Comparison of ENCODE assay signal across 24 mouse cellular contexts in the genomic region with DNA sequence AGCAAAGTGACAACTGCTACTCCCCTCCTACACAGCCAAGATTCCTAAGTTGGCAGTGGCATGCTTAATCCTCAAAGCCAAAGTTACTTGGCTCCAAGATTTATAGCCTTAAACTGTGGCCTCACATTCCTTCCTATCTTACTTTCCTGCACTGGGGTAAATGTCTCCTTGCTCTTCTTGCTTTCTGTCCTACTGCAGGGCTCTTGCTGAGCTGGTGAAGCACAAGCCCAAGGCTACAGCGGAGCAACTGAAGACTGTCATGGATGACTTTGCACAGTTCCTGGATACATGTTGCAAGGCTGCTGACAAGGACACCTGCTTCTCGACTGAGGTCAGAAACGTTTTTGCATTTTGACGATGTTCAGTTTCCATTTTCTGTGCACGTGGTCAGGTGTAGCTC. TPM values are rescaled to one million over a fixed set of nuclear protein-coding genes. Genes with fewer than 3 reads are reported as not detected.
DNase-seq lines count a peak whose midpoint lies in the region; ATAC-seq and TF ChIP-seq lines count a peak whose summit lies in the region.
"Had no signal": no experiment of that assay in that cellular context is flagged by ENCODE, and none has a peak within 500 bp of the region (broad histone marks: within the 10 kb centered on the region; RNA-seq: fewer than 3 reads in every experiment).

No protein-coding gene starts in this region.

- ATAC-seq in kidney, embryonic 16.5 days (ENCODE audit: low FRiP score, low TSS enrichment): peak; percentile 57; the same call in 1 of the 2 replicates
- ATAC-seq in liver, embryonic 14.5 days (ENCODE audit: insufficient read depth): peak; percentile 11; the same call in 1 of the 2 replicates
- ATAC-seq in liver, postnatal 0 days: peak; percentile 16
- ATAC-seq: forebrain, embryonic 16.5 days; hindbrain, postnatal 0 days had no signal

- TF ChIP-seq CTCF in liver, embryonic 14.5 days (IDR thresholded peaks at IDR 0.05; ENCODE audit: low read depth): no peak
- TF ChIP-seq CTCF in liver, postnatal 0 days (IDR thresholded peaks at IDR 0.05; ENCODE audit: low read depth): no peak

- H3K4me2 ChIP-seq in kidney, embryonic 16.5 days (replicated peaks; ENCODE audit: low read depth, low read length): no peak overlapping the region
- H3K4me2 ChIP-seq in liver, embryonic 14.5 days (ENCODE audit: low read depth): no peak overlapping the region
- H3K4me2 ChIP-seq in liver, postnatal 0 days (ENCODE audit: low read depth, low read length): no peak overlapping the region
- H3K4me2 ChIP-seq: embryonic facial prominence, embryonic 13.5 days; forebrain, embryonic 12.5 days; heart, embryonic 11.5 days; heart, embryonic 15.5 days; hindbrain, embryonic 13.5 days had no signal

- H3K9me3 ChIP-seq in kidney, embryonic 16.5 days (ENCODE audit: low read length): no peaks in the 10 kb centered on the region
- H3K9me3 ChIP-seq in liver, embryonic 14.5 days (ENCODE audit: control insufficient read depth, low read length): no peaks in the 10 kb centered on the region
- H3K9me3 ChIP-seq in liver, postnatal 0 days (ENCODE audit: low read length): no peaks in the 10 kb centered on the region
- H3K9me3 ChIP-seq: embryonic facial prominence, embryonic 13.5 days; forebrain, embryonic 12.5 days; G1E; heart, embryonic 15.5 days; hindbrain, embryonic 13.5 days had no signal

- H3K4me1 ChIP-seq in kidney, embryonic 16.5 days (ENCODE audit: insufficient read depth, low read length): no peaks in the 10 kb centered on the region
- H3K4me1 ChIP-seq in liver, embryonic 14.5 days (replicated peaks; ENCODE audit: control insufficient read depth in 2 of 2, insufficient read depth in 2 of 2, low read length in 1 of 2): no peaks in the 10 kb centered on the region
- no peaks in the 10 kb centered on the region for H3K4me1 ChIP-seq in liver, postnatal 0 days (ENCODE audit: insufficient read depth)
- H3K4me1 ChIP-seq: embryonic facial prominence, embryonic 13.5 days; forebrain, embryonic 12.5 days; heart, embryonic 15.5 days; hindbrain, embryonic 13.5 days had no signal

- no peak for TF ChIP-seq EP300 in liver, embryonic 14.5 days (IDR thresholded peaks at IDR 0.05; ENCODE audit: low read depth)
- TF ChIP-seq EP300 in liver, postnatal 0 days (IDR thresholded peaks at IDR 0.05; ENCODE audit: low read depth): no peak

- 0 out of 2 replicates have a peak, but pooled peaks cover 2% of the 10 kb centered on the region for H3K27me3 ChIP-seq in kidney, embryonic 16.5 days (ENCODE audit: insufficient read depth, low read length)
- no peaks in the 10 kb centered on the region for H3K27me3 ChIP-seq in liver, embryonic 14.5 days (ENCODE audit: control insufficient read depth, insufficient read depth, low read length)
- H3K27me3 ChIP-seq in liver, postnatal 0 days (ENCODE audit: insufficient read depth, low read length): no peaks in the 10 kb centered on the region
- H3K27me3 ChIP-seq: embryonic facial prominence, embryonic 13.5 days; forebrain, embryonic 12.5 days; heart, embryonic 15.5 days; hindbrain, embryonic 13.5 days had no signal

- H3K27ac ChIP-seq in kidney, embryonic 16.5 days (ENCODE audit: low read length): no peak overlapping the region
- H3K27ac ChIP-seq in liver, embryonic 14.5 days: no peak overlapping the region
- H3K27ac ChIP-seq in liver, postnatal 0 days (ENCODE audit: low read depth): peak overlapping the region; percentile 55; the same call in 1 of the 2 replicates
- H3K27ac ChIP-seq: embryonic facial prominence, embryonic 13.5 days; forebrain, embryonic 12.5 days; heart, adult 2 months; heart, embryonic 15.5 days; hindbrain, embryonic 13.5 days; hindbrain, postnatal 0 days had no signal

- no peak overlapping the region for H3K9ac ChIP-seq in kidney, embryonic 16.5 days (replicated peaks; ENCODE audit: low read length)
- H3K9ac ChIP-seq in liver, embryonic 14.5 days (replicated peaks): no peak overlapping the region
- no peak overlapping the region for H3K9ac ChIP-seq in liver, postnatal 0 days (replicated peaks)
- H3K9ac ChIP-seq: embryonic facial prominence, embryonic 13.5 days; forebrain, embryonic 12.5 days; heart, embryonic 15.5 days; hindbrain, embryonic 13.5 days had no signal

- DNase-seq in kidney, postnatal 36 days: no peak
- no peak for DNase-seq in liver, embryonic 14.5 days (ENCODE audit: low read depth in 3 of 3, low spot score in 3 of 3)
- no peak for DNase-seq in liver
- DNase-seq in adrenal gland, postnatal 10 days: peak; percentile 19
- no peak for DNase-seq in liver, postnatal 0 days
- no peak for DNase-seq in frontal cortex, adult 2 months (ENCODE audit: extremely low spot score in 1 of 2, low spot score in 1 of 2)
- DNase-seq in spleen, postnatal 14 days (ENCODE audit: low spot score in 2 of 2): no peak
- DNase-seq: cerebellum, adult 11-12 months; cerebellum, adult 9-10 months; cerebellum, postnatal 36 days; gastrocnemius, postnatal 14 days; heart, adult 2 months; heart, postnatal 14 days had no signal

- WGBS in kidney, embryonic 16.5 days: 73% methylated on average over 5 of the region's 5 CpGs
- 63% methylated on average over 5 of the region's 5 CpGs for WGBS in liver, embryonic 14.5 days (ENCODE audit: insufficient replicate concordance)
- 56% methylated on average over 5 of the region's 5 CpGs for WGBS in liver, postnatal 0 days (ENCODE audit: insufficient replicate concordance)

- no peak overlapping the region for H3K4me3 ChIP-seq in kidney, embryonic 16.5 days (ENCODE audit: low read length)
- H3K4me3 ChIP-seq in liver, embryonic 14.5 days (ENCODE audit: insufficient read depth in 1 of 2, low read depth in 2 of 2, low read length in 2 of 2): no peak overlapping the region
- H3K4me3 ChIP-seq in liver, postnatal 0 days (ENCODE audit: low read depth, low read length): no peak overlapping the region
- H3K4me3 ChIP-seq: embryonic facial prominence, embryonic 13.5 days; forebrain, embryonic 12.5 days; heart, adult 2 months; heart, embryonic 15.5 days; hindbrain, embryonic 13.5 days had no signal

- H3K36me3 ChIP-seq in kidney, embryonic 16.5 days (ENCODE audit: insufficient read depth, low read length): no peaks in the 10 kb centered on the region
- no peaks in the 10 kb centered on the region for H3K36me3 ChIP-seq in liver, embryonic 14.5 days (replicated peaks; ENCODE audit: control insufficient read depth, insufficient read depth, low read depth)
- 0 out of 2 replicates have a peak, but pooled peaks cover 3% of the 10 kb centered on the region for H3K36me3 ChIP-seq in liver, postnatal 0 days (replicated peaks; ENCODE audit: insufficient read depth, low read length)
- H3K36me3 ChIP-seq: embryonic facial prominence, embryonic 13.5 days; forebrain, embryonic 12.5 days; G1E; heart, embryonic 15.5 days; hindbrain, embryonic 13.5 days had no signal

RNA-seq across cellular contexts. Expression of a gene that starts 13.7 kb away (rescaled TPM):
- 15.6 and 20.6 TPM in 2 replicates for polyA plus RNA-seq in kidney, embryonic 16.5 days (2015; fragmentation: Nextera tagmentation; extraction: Ambion mirVana)
- polyA plus RNA-seq in liver, embryonic 14.5 days (2012; rRNA removed): 9,059 and 10,825 TPM in 2 replicates
- polyA plus RNA-seq in liver, embryonic 14.5 days (2014; fragmentation: Nextera tagmentation; extraction: Ambion mirVana): 3,181 and 3,484 TPM in 2 replicates
- total RNA-seq in adrenal gland, postnatal 10 days (2021): over 10,000 TPM in 1 of 2 experiments, 1,000 to 10,000 TPM in 1; 7,600 to 18,589 TPM
- polyA plus RNA-seq in liver, postnatal 0 days (2015; fragmentation: Nextera tagmentation; extraction: Ambion mirVana): 15,780 and 16,843 TPM in 2 replicates
- 0.08 and 2.3 TPM in 2 replicates for polyA plus RNA-seq in frontal cortex, adult 2 months (2012; rRNA removed)
- total RNA-seq: G1E; heart, adult 2 months; hematopoietic stem cell, adult 5-6 weeks had no signal
- polyA plus RNA-seq: forebrain, embryonic 12.5 days; G1E; hindbrain, postnatal 0 days had no signal

RNA-seq across cellular contexts. Expression of a gene that starts 16.2 kb away (rescaled TPM):
- polyA plus RNA-seq in kidney, embryonic 16.5 days (2015; fragmentation: Nextera tagmentation; extraction: Ambion mirVana): 122 and 139 TPM in 2 replicates
- polyA plus RNA-seq in liver, embryonic 14.5 days (2012; rRNA removed): 4,562 and 11,484 TPM in 2 replicates
- 8,021 and 8,530 TPM in 2 replicates for polyA plus RNA-seq in liver, embryonic 14.5 days (2014; fragmentation: Nextera tagmentation; extraction: Ambion mirVana)
- total RNA-seq in adrenal gland, postnatal 10 days (2021): 100 to 1,000 TPM; 414 to 846 TPM
- 11,303 and 11,922 TPM in 2 replicates for polyA plus RNA-seq in liver, postnatal 0 days (2015; fragmentation: Nextera tagmentation; extraction: Ambion mirVana)
- 3.4 and 10.5 TPM in 2 replicates for polyA plus RNA-seq in frontal cortex, adult 2 months (2012; rRNA removed)
- total RNA-seq: gastrocnemius, adult 18-20 months; gastrocnemius, postnatal 14 days; heart, adult 2 months; heart, postnatal 14 days had no signal
- polyA plus RNA-seq: forebrain, embryonic 12.5 days; G1E; heart, adult 2 months had no signal

RNA-seq across cellular contexts. Expression of a gene that starts 44.4 kb away (rescaled TPM):
- polyA plus RNA-seq in kidney, embryonic 16.5 days (2015; fragmentation: Nextera tagmentation; extraction: Ambion mirVana): 11.6 and 12.8 TPM in 2 replicates
- 8.9 and 11.1 TPM in 2 replicates for polyA plus RNA-seq in liver, embryonic 14.5 days (2012; rRNA removed)
- polyA plus RNA-seq in liver, embryonic 14.5 days (2014; fragmentation: Nextera tagmentation; extraction: Ambion mirVana): 16.8 and 19.0 TPM in 2 replicates
- total RNA-seq in adrenal gland, postnatal 10 days (2021): 100 to 1,000 TPM in 1 of 2 experiments, 10 to 100 TPM in 1; 52.5 to 116 TPM
- 54.6 and 56.0 TPM in 2 replicates for polyA plus RNA-seq in liver, postnatal 0 days (2015; fragmentation: Nextera tagmentation; extraction: Ambion mirVana)
- polyA plus RNA-seq in frontal cortex, adult 2 months (2012; rRNA removed): not detected in 2 replicates
- total RNA-seq: G1E; gastrocnemius, postnatal 14 days; heart, adult 2 months; heart, postnatal 14 days; hindbrain, postnatal 0 days had no signal
- polyA plus RNA-seq: embryonic facial prominence, embryonic 13.5 days; forebrain, embryonic 12.5 days; forebrain, embryonic 16.5 days; G1E; heart, adult 2 months; heart, embryonic 11.5 days; heart, embryonic 15.5 days; hindbrain, embryonic 13.5 days; hindbrain, postnatal 0 days had no signal

Comparison
In these comparisons a context has a peak if more than half of its experiments do, and no peak if none do; other contexts are left out.
1. RNA of a gene that starts 13.7 kb away (polyA plus RNA-seq): 15,780 to 16,843 TPM in liver, postnatal 0 days and 3,181 to 10,825 TPM in liver, embryonic 14.5 days; 15.6 to 20.6 TPM in kidney, embryonic 16.5 days and 0.08 to 2.3 TPM in frontal cortex, adult 2 months; every median in the first group is over 100 times any median in the second.
2. RNA of a gene that starts 16.2 kb away (polyA plus RNA-seq): 4,562 to 11,484 TPM in liver, embryonic 14.5 days and 11,303 to 11,922 TPM in liver, postnatal 0 days; 122 to 139 TPM in kidney, embryonic 16.5 days and 3.4 to 10.5 TPM in frontal cortex, adult 2 months; every median in the first group is over 10 times any median in the second.
3. Peak in every context shown above with its lines, with median percentiles within 50 percentile points of each other: ATAC-seq.